Mouse (Mus musculus) CH12.LX (cell line): Measurements from ENCODE around the gene Kcnma1.

Experiments
- CHD2 ChIP-seq: IDR thresholded peaks from 2 replicates; pipeline ENCODE4 v1.6.1; 2011; ENCODE audit warnings: low read length, improper control_type of control experiment
- CTCF ChIP-seq, 2 experiments: IDR thresholded peaks in 1 of 2; conservative IDR thresholded peaks in 1 of 2; 2 replicates each; pipeline ENCODE4 v1.5.1; 2011 to 2012; ENCODE audit warnings: low read depth in 2 of 2, low read length in 2 of 2, improper control_type of control experiment in 1 of 2, inconsistent platforms in 1 of 2, mild to moderate bottlenecking in 1 of 2, moderate library complexity in 1 of 2
- SIN3A ChIP-seq: IDR thresholded peaks from 2 replicates; pipeline ENCODE4 v1.6.1; 2012; ENCODE audit warnings: low read length, improper control_type of control experiment, inconsistent platforms
- SMC3 ChIP-seq: IDR thresholded peaks from 2 replicates; pipeline ENCODE4 v1.6.1; 2011; ENCODE audit warnings: low read depth, low read length, improper control_type of control experiment
- ZNF384 ChIP-seq: IDR thresholded peaks from 2 replicates; pipeline ENCODE4 v1.6.1; 2012; ENCODE audit warnings: low read depth, low read length, improper control_type of control experiment, inconsistent platforms

DNA sequence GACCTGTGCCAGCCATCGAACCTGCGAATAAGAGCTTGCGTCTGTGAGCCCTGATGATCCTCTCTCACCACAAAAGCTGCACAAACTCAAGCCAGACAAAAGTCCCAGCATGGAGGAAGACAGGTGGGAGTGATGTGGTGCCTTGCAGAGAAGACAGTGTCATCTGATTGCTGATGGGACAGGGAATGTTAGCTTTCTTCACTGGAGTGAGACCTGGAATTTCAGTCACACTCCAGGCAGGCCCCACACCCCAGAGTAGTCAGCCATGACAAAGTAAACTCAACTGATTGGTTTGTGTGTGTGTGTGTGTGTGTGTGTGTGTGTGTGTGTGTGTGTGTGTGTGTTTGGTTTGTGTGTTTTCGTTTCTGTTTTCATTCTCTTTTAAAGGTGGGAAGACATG, 57.0 kb downstream of the Kcnma1 start:
- TF ChIP-seq SIN3A (no peak), CHD2 (no peak), ZNF384 (no peak), CTCF (conservative IDR thresholded peaks at IDR 0.05 in 1 of 2, IDR thresholded peaks at IDR 0.05 in 1 of 2; ENCODE audit: low read depth in 2 of 2, low read length in 2 of 2) (no peak), SMC3 (no peak)
